Comparison of ENCODE assay signal across 9 mouse cellular contexts in genomic region chr14:48130761-48131575, GRCm38 (mm10). TPM values are rescaled to one million over a fixed set of nuclear protein-coding genes. Genes with fewer than 3 reads are reported as not detected.
A peak's percentile ranks its signal among the peaks of the same experiment; 100 is the strongest.
DNase-seq lines count a peak whose midpoint lies in the region; ATAC-seq and TF ChIP-seq lines count a peak whose summit lies in the region.
"Had no signal": no experiment of that assay in that cellular context is flagged by ENCODE, and none has a peak within 500 bp of the region (broad histone marks: within the 10 kb centered on the region; RNA-seq: fewer than 3 reads in every experiment).

No protein-coding gene starts in this region.

- H3K79me2 ChIP-seq in liver, adult 2 months (ENCODE audit: control insufficient read depth, insufficient read depth, low read length), result peaks cover 33% of the 10 kb centered on the region; the same call in 1 of the 2 replicates

- H3K9ac ChIP-seq in liver, adult 2 months (ENCODE audit: low read depth, low read length), result no peak overlapping the region
- H3K9ac ChIP-seq in hindbrain, embryonic 13.5 days, result no peak overlapping the region
- no peak overlapping the region for H3K9ac ChIP-seq in forebrain, embryonic 14.5 days (ENCODE audit: low read length)

- WGBS in liver, adult 2 months, result 19% methylated on average over 20 of the region's 20 CpGs
- WGBS in hindbrain, embryonic 13.5 days, result 49% methylated on average over 20 of the region's 20 CpGs
- WGBS in limb, embryonic 10.5 days, result 61% methylated on average over 20 of the region's 20 CpGs
- whole genome bisulfite sequencing in olfactory bulb, adult 2 months, result 29% methylated on average over 20 of the region's 20 CpGs
- 44% methylated on average over 20 of the region's 20 CpGs for WGBS in forebrain, embryonic 14.5 days

- peak overlapping the region; percentile 60 for H3K27ac ChIP-seq in liver, adult 2 months (replicated peaks; ENCODE audit: insufficient read depth, low read depth, low read length)
- peak overlapping the region; percentile 4 for H3K27ac ChIP-seq in hindbrain, embryonic 13.5 days
- H3K27ac ChIP-seq in limb, embryonic 10.5 days, result peak overlapping the region; percentile 72
- peak overlapping the region; percentile 23; the same call in 1 of the 2 replicates for H3K27ac ChIP-seq in olfactory bulb, adult 2 months (ENCODE audit: insufficient read depth, low read depth, low read length)
- no peak overlapping the region for H3K27ac ChIP-seq in forebrain, embryonic 14.5 days (ENCODE audit: low read depth, low read length)

- no peak overlapping the region for H3K4me2 ChIP-seq in hindbrain, embryonic 13.5 days
- no peak overlapping the region for H3K4me2 ChIP-seq in forebrain, embryonic 14.5 days (ENCODE audit: low read length)

- H3K4me3 ChIP-seq in liver, adult 2 months (ENCODE audit: insufficient read depth, low read depth, low read length), result no peak overlapping the region
- no peak overlapping the region for H3K4me3 ChIP-seq in hindbrain, embryonic 13.5 days
- H3K4me3 ChIP-seq in limb, embryonic 10.5 days, result no peak overlapping the region
- H3K4me3 ChIP-seq in olfactory bulb, adult 2 months (ENCODE audit: insufficient read depth, low read depth, low read length), result no peak overlapping the region
- H3K4me3 ChIP-seq in forebrain, embryonic 14.5 days (ENCODE audit: low read depth, low read length), result no peak overlapping the region

- peak; percentile 77 for DNase-seq in liver, adult 2 months (ENCODE audit: extremely low read depth, low read depth, low spot score)
- DNase-seq in liver, result no peak
- DNase-seq in limb, embryonic 10.5 days (ENCODE audit: low spot score), result no peak
- no peak for DNase-seq in Muller cell, postnatal 12 days (ENCODE audit: inconsistent ontology term)
- DNase-seq in forebrain, embryonic 14.5 days (ENCODE audit: low spot score), result no peak
- DNase-seq: thymus, postnatal 36 days had no signal

- no peak for TF ChIP-seq POLR2A in liver, adult 2 months (IDR thresholded peaks at IDR 0.05; ENCODE audit: extremely low read depth, insufficient read depth, low read length)
- no peak for TF ChIP-seq POLR2A in olfactory bulb, adult 2 months (IDR thresholded peaks at IDR 0.05; ENCODE audit: insufficient read depth, low read depth, low read length)

- H3K27me3 ChIP-seq in liver, adult 2 months (ENCODE audit: control insufficient read depth, insufficient read depth, low read length), result no peaks in the 10 kb centered on the region
- H3K27me3 ChIP-seq in hindbrain, embryonic 13.5 days, result 0 out of 2 replicates have a peak, but pooled peaks cover 3% of the 10 kb centered on the region
- no peaks in the 10 kb centered on the region for H3K27me3 ChIP-seq in limb, embryonic 10.5 days (ENCODE audit: low read depth, poor library complexity, severe bottlenecking)
- H3K27me3 ChIP-seq in forebrain, embryonic 14.5 days (replicated peaks; ENCODE audit: control insufficient read depth, insufficient read depth, low read length), result no peaks in the 10 kb centered on the region; the same call in 1 of the 2 replicates

- H3K36me3 ChIP-seq in liver, adult 2 months (ENCODE audit: control insufficient read depth, insufficient read depth, low read length), result no peaks in the 10 kb centered on the region
- H3K36me3 ChIP-seq in hindbrain, embryonic 13.5 days, result no peaks in the 10 kb centered on the region
- H3K36me3 ChIP-seq in limb, embryonic 10.5 days, result 0 out of 2 replicates have a peak, but pooled peaks cover 2% of the 10 kb centered on the region
- no peaks in the 10 kb centered on the region for H3K36me3 ChIP-seq in forebrain, embryonic 14.5 days (ENCODE audit: control insufficient read depth, insufficient read depth, low read length)

- H3K4me1 ChIP-seq in liver, adult 2 months (ENCODE audit: control insufficient read depth, insufficient read depth, low read length), result peaks cover 23% of the 10 kb centered on the region
- peaks cover 67% of the 10 kb centered on the region for H3K4me1 ChIP-seq in hindbrain, embryonic 13.5 days (replicated peaks)
- H3K4me1 ChIP-seq in limb, embryonic 10.5 days, result peaks cover 54% of the 10 kb centered on the region
- H3K4me1 ChIP-seq in olfactory bulb, adult 2 months (ENCODE audit: control insufficient read depth, insufficient read depth, low read length), result peaks cover 71% of the 10 kb centered on the region
- peaks cover 26% of the 10 kb centered on the region for H3K4me1 ChIP-seq in forebrain, embryonic 14.5 days (ENCODE audit: control insufficient read depth, insufficient read depth, low read length)

- H3K9me3 ChIP-seq in hindbrain, embryonic 13.5 days, result no peaks in the 10 kb centered on the region
- no peaks in the 10 kb centered on the region for H3K9me3 ChIP-seq in limb, embryonic 10.5 days (replicated peaks)
- no peaks in the 10 kb centered on the region for H3K9me3 ChIP-seq in forebrain, embryonic 14.5 days (replicated peaks; ENCODE audit: control insufficient read depth, low read length)

- TF ChIP-seq CTCF in liver, adult 2 months (IDR thresholded peaks at IDR 0.05; ENCODE audit: low read depth, low read length), result no peak
- TF ChIP-seq CTCF in olfactory bulb, adult 2 months (IDR thresholded peaks at IDR 0.05; ENCODE audit: insufficient read depth, low read depth, low read length), result no peak

- no peak for ATAC-seq in hindbrain, embryonic 13.5 days (ENCODE audit: low FRiP score)
- no peak for ATAC-seq in forebrain, embryonic 14.5 days
- no peak for ATAC-seq in monocyte, adult 5-6 weeks (replicated peaks; ENCODE audit: insufficient number of reproducible peaks, low FRiP score, low TSS enrichment, poor library complexity, severe bottlenecking)

RNA-seq across cellular contexts. Expression of gene Peli2, which starts 10.3 kb away (rescaled TPM):
- total RNA-seq in liver, adult 2 months (2014; rRNA removed), result 14.7 and 16.8 TPM in 2 replicates
- polyA plus RNA-seq in liver, adult 2 months (2012; rRNA removed), result 12.7 and 13.3 TPM in 2 replicates
- 8.3 and 10.6 TPM in 2 replicates for polyA plus RNA-seq in hindbrain, embryonic 13.5 days (2015; fragmentation: Nextera tagmentation; extraction: Ambion mirVana)
- 5.4 and 7.3 TPM in 2 replicates for polyA plus RNA-seq in limb, embryonic 10.5 days (2016; fragmentation: Nextera tagmentation; extraction: Ambion mirVana)
- polyA plus RNA-seq in olfactory bulb, adult 2 months (2012; ENCODE audit: insufficient read depth, insufficient read length, low replicate concordance, missing spikeins), result 103 TPM in 1 of 2 replicates, not detected in the other
- 5.1 and 7.5 TPM in 2 replicates for polyA plus RNA-seq in forebrain, embryonic 14.5 days (2014; fragmentation: Nextera tagmentation; extraction: Ambion mirVana)
- 2.0 to 18.0 TPM (median 5.0 TPM) in 3 replicates for total RNA-seq in monocyte, adult 5-6 weeks (2017)
